Mouse (Mus musculus): ENCODE results near the gene Idi2.
"Not testable (repeated sequence)": the region's sequence is repeated elsewhere in the genome, so short reads cannot be mapped to it uniquely, and the experiment has no call there.

- TF ChIP-seq CTCF (IDR thresholded peaks at IDR 0.05); POLR2A (IDR thresholded peaks at IDR 0.05; ENCODE audit: insufficient read depth, low read depth, low read length); EP300 (IDR thresholded peaks at IDR 0.05; ENCODE audit: insufficient read depth, low read depth, low read length): not testable (repeated sequence)
Observed at GRCm38 (mm10) chr13:8941701-8942100, 11.0 kb upstream of the Idi2 start.
